Mouse (Mus musculus) MEL (cell line): ENCODE measurements around the gene Cck. TPM values are rescaled to one million over a fixed set of nuclear protein-coding genes. Genes with fewer than 3 reads are reported as not detected.

Experiments
- DNase-seq: peaks from one replicate; pipeline ENCODE4 v3.0.0; 2011; ENCODE audit warnings: low read depth, low spot score
- H3K27ac ChIP-seq: 2 replicates; pipeline ENCODE4 v1.5.1; 2012; ENCODE audit warnings: low read depth, mild to moderate bottlenecking, control low read depth, low read length, moderate library complexity; ENCODE audit not compliant: control insufficient read depth
- H3K27me3 ChIP-seq, 2 experiments: fragments of 150-350 bp in 1 of 2; sonication (generic) in 1 of 2; 2 replicates each; pipeline ENCODE4 v1.6.1; 2012; ENCODE audit warnings: low read length in 2 of 2, mild to moderate bottlenecking in 2 of 2, improper control_type of control experiment in 1 of 2, moderate library complexity in 1 of 2; ENCODE audit not compliant: insufficient read depth in 2 of 2, control insufficient read depth in 1 of 2
- H3K36me3 ChIP-seq, 2 experiments: 2 replicates each; pipeline ENCODE4 v1.6.1; 2012 to 2014; ENCODE audit warnings: low read length in 2 of 2, improper control_type of control experiment in 1 of 2, inconsistent platforms in 1 of 2, mild to moderate bottlenecking in 1 of 2; ENCODE audit not compliant: insufficient read depth in 2 of 2, control insufficient read depth in 1 of 2
- H3K4me1 ChIP-seq, 2 experiments: fragments of 150-350 bp in 1 of 2; sonication (generic) in 1 of 2; 2 replicates each; pipeline ENCODE4 v1.6.1; 2012; ENCODE audit warnings: low read length in 2 of 2, improper control_type of control experiment in 1 of 2, mild to moderate bottlenecking in 1 of 2; ENCODE audit not compliant: insufficient read depth in 2 of 2, control insufficient read depth in 1 of 2
- H3K4me3 ChIP-seq, 2 experiments: fragments of 150-350 bp in 1 of 2; sonication (generic) in 1 of 2; 2 replicates each; pipeline ENCODE4 v1.5.1; 2012; ENCODE audit warnings: low read depth in 2 of 2, low read length in 2 of 2, mild to moderate bottlenecking in 2 of 2, moderate library complexity in 2 of 2, control low read depth in 1 of 2, improper control_type of control experiment in 1 of 2; ENCODE audit not compliant: control insufficient read depth in 1 of 2, insufficient read depth in 1 of 2
- H3K79me2 ChIP-seq: 2 replicates; pipeline ENCODE4 v1.6.1; 2012; ENCODE audit warnings: mild to moderate bottlenecking, low read length, moderate library complexity; ENCODE audit not compliant: control insufficient read depth, poor library complexity, insufficient read depth
- H3K9ac ChIP-seq: 2 replicates; pipeline ENCODE4 v1.6.1; 2012; ENCODE audit warnings: low read depth, mild to moderate bottlenecking, control low read depth, low read length, moderate library complexity; ENCODE audit not compliant: control insufficient read depth, poor library complexity, severe bottlenecking
- H3K9me3 ChIP-seq: fragments of 150-350 bp; sonication (generic); replicated peaks from 2 replicates; pipeline ENCODE4 v1.6.1; 2012; ENCODE audit warnings: mild to moderate bottlenecking, low read length, improper control_type of control experiment, moderate library complexity; ENCODE audit not compliant: insufficient read depth
- BHLHE40 ChIP-seq: IDR thresholded peaks from 2 replicates; pipeline ENCODE4 v1.6.1; 2012; ENCODE audit warnings: low read depth, mild to moderate bottlenecking, inconsistent platforms, low read length, improper control_type of control experiment, borderline replicate concordance
- CHD1 ChIP-seq: IDR thresholded peaks from 2 replicates; pipeline ENCODE4 v1.6.1; 2012; ENCODE audit warnings: low read depth, mild to moderate bottlenecking, inconsistent platforms, low read length, improper control_type of control experiment
- E2F4 ChIP-seq: IDR thresholded peaks from 2 replicates; pipeline ENCODE4 v1.6.1; 2011; ENCODE audit warnings: low read depth, low read length, improper control_type of control experiment, borderline replicate concordance
- ELF1 ChIP-seq: IDR thresholded peaks from 2 replicates; pipeline ENCODE4 v1.6.1; 2014; ENCODE audit warnings: low read depth, mild to moderate bottlenecking, inconsistent platforms, low read length, improper control_type of control experiment, moderate library complexity
- ETS1 ChIP-seq: IDR thresholded peaks from 2 replicates; pipeline ENCODE4 v1.6.1; 2012; ENCODE audit warnings: low read depth, mild to moderate bottlenecking, inconsistent platforms, low read length, improper control_type of control experiment, moderate library complexity
- GATA1 ChIP-seq: IDR thresholded peaks from 2 replicates; pipeline ENCODE4 v1.6.1; 2011; ENCODE audit warnings: low read depth, low read length, improper control_type of control experiment
- HCFC1 ChIP-seq: IDR thresholded peaks from 2 replicates; pipeline ENCODE4 v1.6.1; 2012; ENCODE audit warnings: low read depth, mild to moderate bottlenecking, inconsistent platforms, low read length, improper control_type of control experiment, moderate library complexity
- JUND ChIP-seq: IDR thresholded peaks from 2 replicates; pipeline ENCODE4 v1.6.1; 2011; ENCODE audit warnings: low read depth, mild to moderate bottlenecking, improper control_type of control experiment, low read length
- MEF2A ChIP-seq: IDR thresholded peaks from 2 replicates; pipeline ENCODE4 v1.6.1; 2014; ENCODE audit warnings: low read depth, mild to moderate bottlenecking, inconsistent platforms, low read length, improper control_type of control experiment; ENCODE audit not compliant: poor library complexity, insufficient replicate concordance, severe bottlenecking; ENCODE audit errors: extremely low read depth
- MXI1 ChIP-seq: IDR thresholded peaks from 2 replicates; pipeline ENCODE4 v1.6.1; 2011; ENCODE audit warnings: mild to moderate bottlenecking, low read depth, low read length, improper control_type of control experiment
- MYB ChIP-seq: IDR thresholded peaks from 2 replicates; pipeline ENCODE4 v1.6.1; 2011; ENCODE audit warnings: mild to moderate bottlenecking, low read depth, low read length, improper control_type of control experiment
- POLR2A ChIP-seq, 2 experiments: IDR thresholded peaks; 2 replicates each; pipeline ENCODE4 v1.6.1; 2011 to 2012; ENCODE audit warnings: low read length in 2 of 2, mild to moderate bottlenecking in 2 of 2, control low read depth in 1 of 2, improper control_type of control experiment in 1 of 2, low read depth in 1 of 2, moderate library complexity in 1 of 2; ENCODE audit not compliant: control insufficient read depth in 1 of 2, insufficient read depth in 1 of 2, poor library complexity in 1 of 2
- POLR2AphosphoS5 ChIP-seq: IDR thresholded peaks from 2 replicates; pipeline ENCODE4 v1.6.1; 2012; ENCODE audit warnings: low read depth, borderline replicate concordance, mild to moderate bottlenecking, inconsistent platforms, low read length, moderate library complexity, mixed read lengths
- RAD21 ChIP-seq: IDR thresholded peaks from 2 replicates; pipeline ENCODE4 v1.6.1; 2011; ENCODE audit warnings: mild to moderate bottlenecking, low read depth, low read length, improper control_type of control experiment
- SMC3 ChIP-seq: IDR thresholded peaks from 2 replicates; pipeline ENCODE4 v1.6.1; 2011; ENCODE audit warnings: low read depth, low read length, improper control_type of control experiment
- TAL1 ChIP-seq: IDR thresholded peaks from 2 replicates; pipeline ENCODE4 v1.6.1; 2012; ENCODE audit warnings: mild to moderate bottlenecking, inconsistent platforms, low read length, moderate library complexity, mixed read lengths
- TBP ChIP-seq: IDR thresholded peaks from 2 replicates; pipeline ENCODE4 v1.8.0; 2011; ENCODE audit warnings: low read depth, low read length, improper control_type of control experiment
- TCF12 ChIP-seq: IDR thresholded peaks from 2 replicates; pipeline ENCODE4 v1.6.1; 2014; ENCODE audit warnings: low read depth, mild to moderate bottlenecking, inconsistent platforms, low read length, improper control_type of control experiment, moderate library complexity
- USF1 ChIP-seq: IDR thresholded peaks from 2 replicates; pipeline ENCODE4 v1.6.1; 2014; ENCODE audit warnings: low read depth, mild to moderate bottlenecking, inconsistent platforms, low read length, improper control_type of control experiment, moderate library complexity
- USF2 ChIP-seq, 2 experiments: IDR thresholded peaks; 2 replicates each; pipeline ENCODE4 v1.6.1; 2011 to 2012; ENCODE audit warnings: improper control_type of control experiment in 2 of 2, low read length in 2 of 2, borderline replicate concordance in 1 of 2, inconsistent platforms in 1 of 2, low read depth in 1 of 2, mild to moderate bottlenecking in 1 of 2; ENCODE audit not compliant: insufficient read depth in 1 of 2
- ZNF384 ChIP-seq: IDR thresholded peaks from 2 replicates; pipeline ENCODE4 v1.6.1; 2012; ENCODE audit warnings: low read depth, mild to moderate bottlenecking, inconsistent platforms, low read length, improper control_type of control experiment
- polyA plus RNA-seq, 2 experiments: library from polyadenylated mRNA; stranded (reverse) in 1 of 2; unstranded in 1 of 2; fragments of >175 nt in 1 of 2; fragments of >200 nt in 1 of 2; gene quantifications; 2 replicates each; pipeline versions ENCODE4 v1.2.1 to v1.2.4; 2012; ENCODE audit warnings: low replicate concordance in 2 of 2, low read depth in 1 of 2; ENCODE audit not compliant: insufficient read length in 2 of 2, insufficient read depth in 1 of 2, missing spikeins in 1 of 2
- total RNA-seq: library from RNA; depleted of rRNA; stranded (reverse); fragments of 300-350 nt; gene quantifications from 2 replicates; pipeline ENCODE4 v1.2.3, GENCODE M21; 2012

The Cck gene
- total and polyA plus RNA-seq, 3 experiments = not detected

DNA sequence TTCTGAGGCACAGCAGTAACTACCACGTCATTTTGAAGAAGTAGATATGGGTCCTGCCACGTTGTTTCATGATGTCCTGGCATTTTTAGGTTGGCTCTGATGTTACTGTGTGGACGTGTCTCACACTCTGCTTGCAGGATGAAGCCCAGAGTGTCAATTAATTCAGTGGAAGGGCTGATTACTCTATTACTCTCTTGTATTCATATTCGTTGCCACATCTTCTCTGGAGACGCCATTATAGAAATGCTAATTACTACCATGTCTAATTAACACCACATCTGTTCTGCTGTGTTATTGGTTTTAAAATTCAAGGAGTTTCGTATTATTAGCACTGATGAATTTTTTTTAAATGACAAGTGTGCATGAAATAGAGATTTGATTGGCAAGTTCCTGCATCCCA, 30.7 kb upstream of the Cck start:
- DNase-seq = no peak
- H3K36me3 ChIP-seq = peaks cover 0 to 4% of the 10 kb centered on the region in 2 experiments; a peak in 2 of 4 replicates

DNA sequence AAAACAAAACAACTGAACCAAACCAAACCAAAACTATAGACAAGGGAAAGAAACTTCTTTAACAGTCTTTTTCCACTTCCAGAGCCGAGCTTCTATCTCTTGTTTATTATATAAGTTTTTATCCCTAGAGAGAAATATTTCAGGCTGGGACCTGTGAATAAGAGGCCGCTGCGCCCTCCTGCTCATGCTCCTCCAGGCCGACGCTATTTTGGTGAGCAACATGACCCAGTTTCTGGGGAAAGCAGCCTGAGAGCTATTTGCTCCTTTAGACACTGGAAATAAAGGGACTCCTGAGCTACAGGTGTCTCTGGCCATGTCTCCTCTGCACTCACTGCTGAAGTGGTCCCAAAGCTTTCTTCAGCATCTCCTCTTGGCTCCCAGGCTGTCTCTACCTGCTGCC, 24.6 kb upstream of the Cck start:
- Histone ChIP-seq H3K27ac (no peak overlapping the region), H3K9ac (no peak overlapping the region), H3K27me3 (no peaks in the 10 kb centered on the region), H3K9me3 (no peaks in the 10 kb centered on the region), H3K4me1 (peaks cover 0 to 6% of the 10 kb centered on the region in 2 experiments; a peak in 1 of 4 replicates), H3K79me2 (no peaks in the 10 kb centered on the region), H3K4me3 (no peak overlapping the region), H3K36me3 (peaks cover 0 to 4% of the 10 kb centered on the region in 2 experiments; a peak in 2 of 4 replicates)
- TF ChIP-seq CHD1 (no peak), JUND (no peak), HCFC1 (no peak)
- no peak for DNase-seq

More for the DNA sequence above, 30.7 kb upstream of the Cck start:
- Histone ChIP-seq H3K4me3 (no peak overlapping the region), H3K27ac (no peak overlapping the region), H3K9ac (no peak overlapping the region), H3K79me2 (no peaks in the 10 kb centered on the region), H3K4me1 (peaks cover 0 to 9% of the 10 kb centered on the region in 2 experiments; a peak in 1 of 4 replicates), H3K27me3 (0 out of 4 replicates have a peak, but pooled peaks cover 0 to 1% of the 10 kb centered on the region in 2 experiments), H3K9me3 (no peaks in the 10 kb centered on the region)
- TF ChIP-seq E2F4 (no peak), POLR2AphosphoS5 (no peak), USF1 (no peak), GATA1 (no peak), POLR2A (IDR thresholded peaks at IDR 0.05; ENCODE audit: control insufficient read depth in 1 of 2, insufficient read depth in 1 of 2, low read depth in 1 of 2, low read length in 2 of 2, poor library complexity in 1 of 2) (no peak), TCF12 (no peak), MYB (no peak), ZNF384 (no peak), ELF1 (no peak), TBP (no peak), MXI1 (no peak), SMC3 (no peak), USF2 (IDR thresholded peaks at IDR 0.05; ENCODE audit: borderline replicate concordance in 1 of 2, insufficient read depth in 1 of 2, low read depth in 1 of 2, low read length in 2 of 2) (no peak), RAD21 (no peak), MEF2A (no peak), TAL1 (no peak), ETS1 (no peak), BHLHE40 (no peak)
